ENCODE assay signal across 25 mouse cellular contexts in genomic region chr13:39950203-39950602, GRCm38 (mm10).
DNase-seq lines count a peak whose midpoint lies in the region; ATAC-seq and TF ChIP-seq lines count a peak whose summit lies in the region.
"Had no signal": no experiment of that assay in that cellular context is flagged by ENCODE, and none has a peak within 500 bp of the region (broad histone marks: within the 10 kb centered on the region; RNA-seq: fewer than 3 reads in every experiment).

No protein-coding gene starts in this region.

- H3K27ac ChIP-seq in embryonic facial prominence, embryonic 14.5 days (replicated peaks; ENCODE audit: low read depth, low read length), result no peak overlapping the region
- H3K27ac ChIP-seq in embryonic facial prominence, embryonic 10.5 days (replicated peaks), result no peak overlapping the region
- H3K27ac ChIP-seq: embryonic facial prominence, embryonic 12.5 days; forebrain, embryonic 10.5 days; forebrain, embryonic 13.5 days; hindbrain, embryonic 12.5 days; hindbrain, embryonic 15.5 days had no signal

- 55% methylated on average over 7 of the region's 7 CpGs for WGBS in embryonic facial prominence, embryonic 14.5 days
- WGBS in embryonic facial prominence, embryonic 10.5 days, result 69% methylated on average over 7 of the region's 7 CpGs

- H3K4me2 ChIP-seq in embryonic facial prominence, embryonic 14.5 days (ENCODE audit: low read depth, low read length), result no peak overlapping the region
- H3K4me2 ChIP-seq: embryonic facial prominence, embryonic 12.5 days; forebrain, embryonic 13.5 days; heart, embryonic 11.5 days; hindbrain, embryonic 12.5 days; hindbrain, embryonic 15.5 days had no signal

- H3K9ac ChIP-seq in embryonic facial prominence, embryonic 14.5 days (ENCODE audit: low read depth, low read length), result no peak overlapping the region
- H3K9ac ChIP-seq: embryonic facial prominence, embryonic 12.5 days; forebrain, embryonic 13.5 days; hindbrain, embryonic 12.5 days; hindbrain, embryonic 15.5 days had no signal

- DNase-seq in embryonic facial prominence, embryonic 14.5 days (ENCODE audit: low spot score), result peak; percentile 28
- DNase-seq in embryonic facial prominence, embryonic 10.5 days (ENCODE audit: low spot score), result no peak
- DNase-seq in thymus, postnatal 36 days, result peak; percentile 1 to 2
- no peak for DNase-seq in thymus, postnatal 4 days
- DNase-seq in brain, embryonic 14.5 days (ENCODE audit: low read depth), result peak; percentile 11
- no peak for DNase-seq in retina, postnatal 1 day
- DNase-seq in thymus, adult 18-20 months, result no peak
- DNase-seq: adrenal gland, adult 8-10 months; adrenal gland, postnatal 36 days; cerebellum, adult 11-12 months; cerebellum, adult 9-11 months; gastrocnemius, postnatal 10 days; gastrocnemius, postnatal 36 days; heart, adult 11 months had no signal

- no peaks in the 10 kb centered on the region for H3K4me1 ChIP-seq in embryonic facial prominence, embryonic 14.5 days (ENCODE audit: control insufficient read depth, insufficient read depth, low read length)
- H3K4me1 ChIP-seq in embryonic facial prominence, embryonic 10.5 days, result 0 out of 2 replicates have a peak, but pooled peaks cover 3% of the 10 kb centered on the region
- H3K4me1 ChIP-seq: embryonic facial prominence, embryonic 12.5 days; forebrain, embryonic 10.5 days; forebrain, embryonic 13.5 days; hindbrain, embryonic 12.5 days; hindbrain, embryonic 15.5 days had no signal

- no peaks in the 10 kb centered on the region for H3K9me3 ChIP-seq in embryonic facial prominence, embryonic 14.5 days (ENCODE audit: control insufficient read depth, low read length)
- H3K9me3 ChIP-seq in embryonic facial prominence, embryonic 10.5 days, result no peaks in the 10 kb centered on the region
- H3K9me3 ChIP-seq: embryonic facial prominence, embryonic 12.5 days; forebrain, embryonic 10.5 days; forebrain, embryonic 13.5 days; hindbrain, embryonic 12.5 days; hindbrain, embryonic 15.5 days had no signal

- H3K4me3 ChIP-seq in embryonic facial prominence, embryonic 14.5 days (ENCODE audit: low read depth, low read length), result no peak overlapping the region
- no peak overlapping the region for H3K4me3 ChIP-seq in embryonic facial prominence, embryonic 10.5 days
- H3K4me3 ChIP-seq: embryonic facial prominence, embryonic 12.5 days; erythroblast, embryonic 14.5 days; forebrain, embryonic 10.5 days; forebrain, embryonic 13.5 days; hindbrain, embryonic 12.5 days; hindbrain, embryonic 15.5 days had no signal

- no peak for TF ChIP-seq CTCF in brain, embryonic 14.5 days (IDR thresholded peaks at IDR 0.05; ENCODE audit: borderline replicate concordance, extremely low read depth, insufficient read depth, insufficient read length)

- no peaks in the 10 kb centered on the region for H3K27me3 ChIP-seq in embryonic facial prominence, embryonic 14.5 days (replicated peaks; ENCODE audit: control insufficient read depth, insufficient read depth, low read length)
- H3K27me3 ChIP-seq in embryonic facial prominence, embryonic 10.5 days (replicated peaks; ENCODE audit: low read depth, poor library complexity, severe bottlenecking), result no peaks in the 10 kb centered on the region
- H3K27me3 ChIP-seq: embryonic facial prominence, embryonic 12.5 days; forebrain, embryonic 13.5 days; hindbrain, embryonic 12.5 days; hindbrain, embryonic 15.5 days had no signal

- H3K36me3 ChIP-seq in embryonic facial prominence, embryonic 14.5 days (ENCODE audit: control insufficient read depth, insufficient read depth, low read length), result no peaks in the 10 kb centered on the region
- H3K36me3 ChIP-seq in embryonic facial prominence, embryonic 10.5 days (replicated peaks), result no peaks in the 10 kb centered on the region
- H3K36me3 ChIP-seq: embryonic facial prominence, embryonic 12.5 days; forebrain, embryonic 10.5 days; hindbrain, embryonic 12.5 days; hindbrain, embryonic 15.5 days had no signal

- ATAC-seq in embryonic facial prominence, embryonic 14.5 days (ENCODE audit: low read depth), result no peak
- ATAC-seq: activated CD4-positive, CD25-positive, alpha-beta regulatory T cell, adult 4 months; CD4-positive, CD25-positive, alpha-beta regulatory T cell, adult 4 months; forebrain, embryonic 13.5 days; forebrain, embryonic 16.5 days; intestine, postnatal 0 days had no signal

- no peak for TF ChIP-seq POLR2A in brain, embryonic 14.5 days (IDR thresholded peaks at IDR 0.05; ENCODE audit: borderline replicate concordance, extremely low read depth, insufficient read depth, insufficient read length, poor library complexity, severe bottlenecking)

Comparison
In these comparisons a context has a peak if more than half of its experiments do, and no peak if none do; other contexts are left out.
1. DNase-seq: peak in embryonic facial prominence, embryonic 14.5 days (single experiment), thymus, postnatal 36 days (2 of 2) and brain, embryonic 14.5 days (single experiment); none in embryonic facial prominence, embryonic 10.5 days (single experiment), thymus, postnatal 4 days (single experiment), retina, postnatal 1 day (single experiment) and thymus, adult 18-20 months (0 of 2).